Mouse (Mus musculus) bone marrow macrophage, adult 2 months (primary cell): ENCODE measurements around the gene Prex1.

Experiments used
- CTCF ChIP-seq: IDR thresholded peaks from 2 replicates; pipeline ENCODE4 v1.5.1; 2012; ENCODE audit warnings: low read depth, mild to moderate bottlenecking, low read length, moderate library complexity
- POLR2A ChIP-seq: IDR thresholded peaks from 2 replicates; pipeline ENCODE4 v1.6.1; 2012; ENCODE audit warnings: mild to moderate bottlenecking, low read depth, low read length, borderline replicate concordance

- TF ChIP-seq POLR2A (no peak), CTCF (no peak)
Measured at GRCm38 (mm10) chr2:166691602-166692509, 21.8 kb downstream of the Prex1 start.
